In the genomic region with DNA sequence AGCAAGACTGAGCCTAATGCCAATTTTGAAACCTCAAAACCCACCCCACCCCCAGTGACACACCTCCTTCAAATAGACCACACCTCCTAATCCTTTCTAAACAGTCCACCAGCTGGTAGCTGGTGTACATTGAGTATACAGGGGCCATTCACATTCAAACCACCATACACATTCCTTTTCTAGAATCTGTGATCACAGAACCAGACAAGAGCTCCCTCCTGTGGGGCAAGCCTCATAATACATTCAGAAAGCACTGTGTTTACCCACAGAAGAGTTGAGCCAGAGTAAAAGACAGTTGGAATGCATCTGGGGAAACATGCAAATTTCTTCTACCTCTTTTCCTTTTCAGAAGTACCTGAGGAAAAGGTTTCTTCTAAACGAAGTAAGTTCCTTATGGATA, we compare ENCODE assay signal across 18 mouse cellular contexts.
DNase-seq lines count a peak whose midpoint lies in the region; ATAC-seq and TF ChIP-seq lines count a peak whose summit lies in the region.
"Had no signal": no experiment of that assay in that cellular context is flagged by ENCODE, and none has a peak within 500 bp of the region (broad histone marks: within the 10 kb centered on the region; RNA-seq: fewer than 3 reads in every experiment).

No protein-coding gene starts in this region.

- H3K36me3 ChIP-seq in CH12.LX (replicated peaks in 1 of 2; ENCODE audit: control insufficient read depth in 1 of 2, insufficient read depth in 1 of 2, low read length in 1 of 2), result no peaks in the 10 kb centered on the region
- H3K36me3 ChIP-seq: embryonic facial prominence, embryonic 13.5 days had no signal

- dilution Hi-C loops in CH12.LX (cut with MboI; ENCODE audit: extremely low pct_ligation_motif_present, extremely low pct_unique_long_range_greater_than_20kb, low sequenced_read_pairs), result no loop called here

- H3K27me3 ChIP-seq in CH12.LX (replicated peaks), result no peaks in the 10 kb centered on the region
- H3K27me3 ChIP-seq: embryonic facial prominence, embryonic 13.5 days; forebrain, embryonic 13.5 days had no signal

- DNase-seq in embryo, embryonic 10.5 days (ENCODE audit: low spot score), result peak; percentile 3
- no peak for DNase-seq in embryo, embryonic 9.5 days (ENCODE audit: extremely low spot score)
- peak; percentile 8 to 28 for DNase-seq in layer of hippocampus, postnatal 10 days (ENCODE audit: low spot score in 2 of 2)
- no peak for DNase-seq in layer of hippocampus, adult 11-12 months (ENCODE audit: low spot score)
- DNase-seq in CH12.LX (ENCODE audit: extremely low read depth), result peak; percentile 18
- no peak for DNase-seq in kidney, postnatal 14 days
- no peak for DNase-seq in yolk sac, embryonic 10.5 days (ENCODE audit: low spot score)
- DNase-seq: gastrocnemius, postnatal 36 days; kidney, adult 18-20 months; layer of hippocampus, postnatal 36 days; liver; right cerebral cortex, adult 18-20 months had no signal

- peak; percentile 51 for TF ChIP-seq RAD21 in CH12.LX (IDR thresholded peaks at IDR 0.05; ENCODE audit: low read depth, low read length)

- TF ChIP-seq EP300 in CH12.LX (IDR thresholded peaks at IDR 0.05; ENCODE audit: low read length), result no peak

- no peaks in the 10 kb centered on the region for H3K9me3 ChIP-seq in CH12.LX (replicated peaks; ENCODE audit: low read length)
- H3K9me3 ChIP-seq: embryonic facial prominence, embryonic 13.5 days; forebrain, embryonic 13.5 days had no signal

- H3K4me1 ChIP-seq in CH12.LX (ENCODE audit: control insufficient read depth in 1 of 2, insufficient read depth in 2 of 2), result no peaks in the 10 kb centered on the region
- H3K4me1 ChIP-seq: embryonic facial prominence, embryonic 13.5 days; forebrain, embryonic 13.5 days had no signal

- H3K9ac ChIP-seq in CH12.LX (ENCODE audit: insufficient read depth, low read depth), result no peak overlapping the region
- H3K9ac ChIP-seq: embryonic facial prominence, embryonic 13.5 days; forebrain, embryonic 13.5 days had no signal

- in situ Hi-C loops in CH12.LX (cut with MboI; ENCODE audit: low pct_ligation_motif_present, low pct_unique_long_range_greater_than_20kb, low sequenced_read_pairs), result no loop called here

- no peaks in the 10 kb centered on the region for H3K79me2 ChIP-seq in CH12.LX (replicated peaks; ENCODE audit: control insufficient read depth, extremely low read depth, insufficient read depth, poor library complexity, severe bottlenecking)

- no peak overlapping the region for H3K4me3 ChIP-seq in CH12.LX (replicated peaks in 1 of 3; ENCODE audit: low read depth in 2 of 3, low read length in 2 of 3, poor library complexity in 1 of 3)
- H3K4me3 ChIP-seq: embryonic facial prominence, embryonic 13.5 days; forebrain, embryonic 13.5 days; myocyte had no signal

- no peak for TF ChIP-seq POLR2A in CH12.LX (IDR thresholded peaks at IDR 0.05; ENCODE audit: low read depth, low read length)

- peak; percentile 66; the same call in 1 of the 2 replicates for ATAC-seq in common myeloid progenitor, adult 5-6 weeks (replicated peaks; ENCODE audit: low read depth, poor library complexity, severe bottlenecking)
- ATAC-seq: activated CD4-positive, CD25-positive, alpha-beta regulatory T cell, adult 4 months; forebrain, embryonic 13.5 days; lung, postnatal 0 days had no signal

- peak in 1 of 2 experiments; percentile 54; a peak in 2 of 4 replicates for TF ChIP-seq CTCF in CH12.LX (conservative IDR thresholded peaks at IDR 0.05 in 1 of 2, IDR thresholded peaks at IDR 0.05 in 1 of 2; ENCODE audit: low read depth in 2 of 2, low read length in 2 of 2)

- H3K27ac ChIP-seq in CH12.LX (ENCODE audit: insufficient read depth, low read depth), result no peak overlapping the region
- H3K27ac ChIP-seq: embryonic facial prominence, embryonic 13.5 days; forebrain, embryonic 13.5 days had no signal

- H3K4me2 ChIP-seq in CH12.LX (ENCODE audit: insufficient read depth, low read depth, poor library complexity, severe bottlenecking), result no peak overlapping the region
- H3K4me2 ChIP-seq: embryonic facial prominence, embryonic 13.5 days; forebrain, embryonic 13.5 days had no signal

TF ChIP-seq in CH12.LX, 34 proteins besides CTCF, POLR2A, EP300 and RAD21:
- TF ChIP-seq ZKSCAN1 (IDR thresholded peaks at IDR 0.05; ENCODE audit: borderline replicate concordance, low read depth, low read length) (no peak), MYC (IDR thresholded peaks at IDR 0.05; ENCODE audit: low read depth, low read length) (no peak), SMC3 (IDR thresholded peaks at IDR 0.05; ENCODE audit: low read depth, low read length) (peak; percentile 43), POLR2AphosphoS2 (IDR thresholded peaks at IDR 0.05; ENCODE audit: low read depth, low read length) (no peak)

Comparison
In these comparisons a context has a peak if more than half of its experiments do, and no peak if none do; other contexts are left out.
1. DNase-seq: peak in embryo, embryonic 10.5 days (single experiment), layer of hippocampus, postnatal 10 days (2 of 2) and CH12.LX (single experiment); none in embryo, embryonic 9.5 days (single experiment), layer of hippocampus, adult 11-12 months (single experiment), kidney, postnatal 14 days (single experiment) and yolk sac, embryonic 10.5 days (single experiment).